Mouse (Mus musculus) bone marrow, adult 2 months (tissue): ENCODE data around the gene Mdm1.

Experiments used
- CTCF ChIP-seq: fragments of 200-500 bp; IDR thresholded peaks from 2 replicates; pipeline ENCODE4 v1.5.1; 2011; ENCODE audit warnings: low read length, control low read depth; ENCODE audit not compliant: control insufficient read depth, insufficient read depth
- POLR2A ChIP-seq: fragments of 200-500 bp; IDR thresholded peaks from 2 replicates; pipeline ENCODE4 v1.6.1; 2011; ENCODE audit warnings: low read depth, mild to moderate bottlenecking, control low read depth, low read length, borderline replicate concordance; ENCODE audit not compliant: control insufficient read depth

DNA sequence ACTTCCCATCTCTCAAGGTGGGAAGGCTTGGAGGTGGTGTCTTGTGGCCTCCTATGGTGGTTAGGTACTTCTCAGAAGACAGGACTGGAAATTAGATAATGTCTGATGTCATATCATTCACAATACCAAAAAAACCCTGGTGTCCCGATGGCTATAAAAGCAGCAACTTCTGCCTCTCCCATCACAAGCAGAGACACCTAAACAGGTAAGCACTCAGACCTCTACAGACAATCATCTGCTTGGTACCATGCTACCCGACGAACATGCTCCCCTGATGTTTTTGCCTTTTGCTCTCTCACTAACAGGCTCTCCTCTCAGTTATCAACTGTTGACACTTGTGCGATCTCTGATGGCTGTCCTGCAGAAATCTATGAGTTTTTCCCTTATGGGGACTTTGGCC lies 63.0 kb downstream of the Mdm1 start, which contains the start of gene Il22:
- TF ChIP-seq POLR2A (no peak), CTCF (no peak)
